Mouse (Mus musculus): ENCODE data around the gene Cryab.

GRCm38 (mm10) chr9:50763331-50763730, 12.2 kb downstream of the Cryab start:
- TF ChIP-seq POLR2A (IDR thresholded peaks at IDR 0.05; ENCODE audit: extremely low read depth, insufficient read depth, low read length) (no peak), CTCF (IDR thresholded peaks at IDR 0.05; ENCODE audit: extremely low read depth, insufficient read depth, low read length) (peak; percentile 47)
